Mouse (Mus musculus): ENCODE results near the gene Elmod1. TPM values are rescaled to one million over a fixed set of nuclear protein-coding genes. Genes with fewer than 3 reads are reported as not detected.

Gene Elmod1
- polyA plus RNA-seq, 1 experiment from 2014 or later, result 1.4 TPM

- Histone ChIP-seq H3K36me3 (ENCODE audit: control insufficient read depth, insufficient read depth, low read length) (no peaks in the 10 kb centered on the region), H3K4me2 (no peak overlapping the region), H3K9me3 (ENCODE audit: control insufficient read depth, low read length) (no peaks in the 10 kb centered on the region), H3K4me1 (ENCODE audit: control insufficient read depth, insufficient read depth, low read length) (peaks cover 4% of the 10 kb centered on the region), H3K9ac (ENCODE audit: low read length) (no peak overlapping the region), H3K4me3 (ENCODE audit: low read depth, low read length) (no peak overlapping the region), H3K27me3 (ENCODE audit: control insufficient read depth, insufficient read depth, low read length) (peaks cover 7% of the 10 kb centered on the region), H3K27ac (ENCODE audit: low read depth, low read length) (no peak overlapping the region)
- 71% methylated on average over 5 of the region's 5 CpGs for WGBS
- DNase-seq (ENCODE audit: low spot score, missing footprints), result no peak
- no peak for ATAC-seq (ENCODE audit: low FRiP score)
These were observed 1.9 kb downstream of the Elmod1 start for GRCm38 (mm10) chr9:53973241-53973640.

- DNase-seq (ENCODE audit: low spot score, missing footprints), result no peak
These were observed 2.7 kb downstream of the Elmod1 start for GRCm38 (mm10) chr9:53972358-53972757.

GRCm38 (mm10) chr9:53967610-53968368 is 7.3 kb downstream of the Elmod1 start:
- WGBS, result 56% methylated on average over 9 of the region's 9 CpGs

More at GRCm38 (mm10) chr9:53972358-53972757, 2.7 kb downstream of the Elmod1 start:
- H3K27me3 ChIP-seq (ENCODE audit: control insufficient read depth, insufficient read depth, low read length), result peaks cover 7% of the 10 kb centered on the region
- H3K9me3 ChIP-seq (ENCODE audit: control insufficient read depth, low read length), result no peaks in the 10 kb centered on the region
- ATAC-seq (ENCODE audit: low FRiP score), result no peak
- H3K27ac ChIP-seq (ENCODE audit: low read depth, low read length), result no peak overlapping the region
- H3K36me3 ChIP-seq (ENCODE audit: control insufficient read depth, insufficient read depth, low read length), result no peaks in the 10 kb centered on the region
- H3K4me3 ChIP-seq (ENCODE audit: low read depth, low read length), result no peak overlapping the region
- peaks cover 4% of the 10 kb centered on the region for H3K4me1 ChIP-seq (ENCODE audit: control insufficient read depth, insufficient read depth, low read length)
- H3K9ac ChIP-seq (ENCODE audit: low read length), result no peak overlapping the region
- H3K4me2 ChIP-seq, result no peak overlapping the region

GRCm38 (mm10) chr9:53957021-53957420 is 18.1 kb downstream of the Elmod1 start:
- no peak overlapping the region for H3K9ac ChIP-seq (ENCODE audit: low read length)
- no peak for DNase-seq (ENCODE audit: low spot score, missing footprints)
- 91% methylated on average over 11 of the region's 11 CpGs for WGBS
- ATAC-seq (ENCODE audit: low FRiP score), result no peak
- no peaks in the 10 kb centered on the region for H3K4me1 ChIP-seq (ENCODE audit: control insufficient read depth, insufficient read depth, low read length)
- no peaks in the 10 kb centered on the region for H3K36me3 ChIP-seq (ENCODE audit: control insufficient read depth, insufficient read depth, low read length)
- H3K27me3 ChIP-seq (ENCODE audit: control insufficient read depth, insufficient read depth, low read length), result no peaks in the 10 kb centered on the region
- H3K4me3 ChIP-seq (ENCODE audit: low read depth, low read length), result no peak overlapping the region
- no peaks in the 10 kb centered on the region for H3K9me3 ChIP-seq (ENCODE audit: control insufficient read depth, low read length)
- no peak overlapping the region for H3K4me2 ChIP-seq
- no peak overlapping the region for H3K27ac ChIP-seq (ENCODE audit: low read depth, low read length)

More at GRCm38 (mm10) chr9:53967610-53968368, 7.3 kb downstream of the Elmod1 start:
- no peak overlapping the region for H3K27ac ChIP-seq (ENCODE audit: low read depth, low read length)
- no peaks in the 10 kb centered on the region for H3K36me3 ChIP-seq (ENCODE audit: control insufficient read depth, insufficient read depth, low read length)
- ATAC-seq (ENCODE audit: low FRiP score), result no peak
- no peak overlapping the region for H3K4me2 ChIP-seq
- DNase-seq (ENCODE audit: low spot score, missing footprints), result peak; percentile 82
- no peaks in the 10 kb centered on the region for H3K9me3 ChIP-seq (ENCODE audit: control insufficient read depth, low read length)
- H3K27me3 ChIP-seq (ENCODE audit: control insufficient read depth, insufficient read depth, low read length), result no peaks in the 10 kb centered on the region
- H3K4me3 ChIP-seq (ENCODE audit: low read depth, low read length), result no peak overlapping the region
- no peaks in the 10 kb centered on the region for H3K4me1 ChIP-seq (ENCODE audit: control insufficient read depth, insufficient read depth, low read length)
- no peak overlapping the region for H3K9ac ChIP-seq (ENCODE audit: low read length)

GRCm38 (mm10) chr9:53954853-53955252 is 20.2 kb downstream of the Elmod1 start:
- no peak overlapping the region for H3K9ac ChIP-seq (ENCODE audit: low read length)
- ATAC-seq (ENCODE audit: low FRiP score) (no peak), DNase-seq (ENCODE audit: low spot score, missing footprints) (no peak)
- H3K27me3 ChIP-seq (ENCODE audit: control insufficient read depth, insufficient read depth, low read length), result no peaks in the 10 kb centered on the region
- no peak overlapping the region for H3K4me3 ChIP-seq (ENCODE audit: low read depth, low read length)
- no peak overlapping the region for H3K4me2 ChIP-seq
- 14% methylated on average over 6 of the region's 6 CpGs for WGBS
- H3K36me3 ChIP-seq (ENCODE audit: control insufficient read depth, insufficient read depth, low read length), result no peaks in the 10 kb centered on the region
- no peaks in the 10 kb centered on the region for H3K9me3 ChIP-seq (ENCODE audit: control insufficient read depth, low read length)
- no peaks in the 10 kb centered on the region for H3K4me1 ChIP-seq (ENCODE audit: control insufficient read depth, insufficient read depth, low read length)
- no peak overlapping the region for H3K27ac ChIP-seq (ENCODE audit: low read depth, low read length)

GRCm38 (mm10) chr9:53947463-53947862 is 27.6 kb downstream of the Elmod1 start:
- no peaks in the 10 kb centered on the region for H3K27me3 ChIP-seq (ENCODE audit: control insufficient read depth, insufficient read depth, low read length)
- WGBS, result 88% methylated on average over 2 of the region's 2 CpGs
- no peaks in the 10 kb centered on the region for H3K9me3 ChIP-seq (ENCODE audit: control insufficient read depth, low read length)
- no peak overlapping the region for H3K4me3 ChIP-seq (ENCODE audit: low read depth, low read length)
- H3K27ac ChIP-seq (ENCODE audit: low read depth, low read length), result no peak overlapping the region
- H3K4me2 ChIP-seq, result no peak overlapping the region
- DNase-seq (ENCODE audit: low spot score, missing footprints), result no peak
- H3K36me3 ChIP-seq (ENCODE audit: control insufficient read depth, insufficient read depth, low read length), result no peaks in the 10 kb centered on the region
- H3K4me1 ChIP-seq (ENCODE audit: control insufficient read depth, insufficient read depth, low read length), result no peaks in the 10 kb centered on the region
- H3K9ac ChIP-seq (ENCODE audit: low read length), result no peak overlapping the region
- no peak for ATAC-seq (ENCODE audit: low FRiP score)

- no peaks in the 10 kb centered on the region for H3K4me1 ChIP-seq (ENCODE audit: control insufficient read depth, insufficient read depth, low read length)
- no peaks in the 10 kb centered on the region for H3K36me3 ChIP-seq (ENCODE audit: control insufficient read depth, insufficient read depth, low read length)
- no peak overlapping the region for H3K4me2 ChIP-seq
- no peaks in the 10 kb centered on the region for H3K27me3 ChIP-seq (ENCODE audit: control insufficient read depth, insufficient read depth, low read length)
- no peak overlapping the region for H3K9ac ChIP-seq (ENCODE audit: low read length)
- 88% methylated on average over 3 of the region's 3 CpGs for WGBS
- H3K9me3 ChIP-seq (ENCODE audit: control insufficient read depth, low read length), result no peaks in the 10 kb centered on the region
- DNase-seq (ENCODE audit: low spot score, missing footprints) (no peak), ATAC-seq (ENCODE audit: low FRiP score) (no peak)
- H3K4me3 ChIP-seq (ENCODE audit: low read depth, low read length), result no peak overlapping the region
- H3K27ac ChIP-seq (ENCODE audit: low read depth, low read length), result no peak overlapping the region
These were observed 36.5 kb downstream of the Elmod1 start for GRCm38 (mm10) chr9:53938555-53938954.

- no peaks in the 10 kb centered on the region for H3K36me3 ChIP-seq (ENCODE audit: control insufficient read depth, insufficient read depth, low read length)
- H3K4me3 ChIP-seq (ENCODE audit: low read depth, low read length), result no peak overlapping the region
- H3K9me3 ChIP-seq (ENCODE audit: control insufficient read depth, low read length), result no peaks in the 10 kb centered on the region
- H3K4me1 ChIP-seq (ENCODE audit: control insufficient read depth, insufficient read depth, low read length), result no peaks in the 10 kb centered on the region
- 66% methylated on average over 13 of the region's 13 CpGs for WGBS
- ATAC-seq (ENCODE audit: low FRiP score) (no peak), DNase-seq (ENCODE audit: low spot score, missing footprints) (peak; percentile 96)
- H3K4me2 ChIP-seq, result no peak overlapping the region
- H3K27me3 ChIP-seq (ENCODE audit: control insufficient read depth, insufficient read depth, low read length), result no peaks in the 10 kb centered on the region
- H3K27ac ChIP-seq (ENCODE audit: low read depth, low read length), result no peak overlapping the region
- H3K9ac ChIP-seq (ENCODE audit: low read length), result no peak overlapping the region
These were observed 40.9 kb downstream of the Elmod1 start for GRCm38 (mm10) chr9:53934179-53934578.

GRCm38 (mm10) chr9:53933375-53933774 is 41.7 kb downstream of the Elmod1 start:
- DNase-seq (ENCODE audit: low spot score, missing footprints) (no peak), ATAC-seq (ENCODE audit: low FRiP score) (no peak)
- H3K9me3 ChIP-seq (ENCODE audit: control insufficient read depth, low read length), result no peaks in the 10 kb centered on the region
- no peaks in the 10 kb centered on the region for H3K36me3 ChIP-seq (ENCODE audit: control insufficient read depth, insufficient read depth, low read length)
- H3K4me1 ChIP-seq (ENCODE audit: control insufficient read depth, insufficient read depth, low read length), result no peaks in the 10 kb centered on the region
- H3K9ac ChIP-seq (ENCODE audit: low read length), result no peak overlapping the region
- no peak overlapping the region for H3K4me2 ChIP-seq
- H3K27me3 ChIP-seq (ENCODE audit: control insufficient read depth, insufficient read depth, low read length), result no peaks in the 10 kb centered on the region
- WGBS, result 82% methylated on average over 4 of the region's 4 CpGs
- H3K27ac ChIP-seq (ENCODE audit: low read depth, low read length), result no peak overlapping the region
- H3K4me3 ChIP-seq (ENCODE audit: low read depth, low read length), result no peak overlapping the region
